Mouse (Mus musculus): ENCODE measurements around the gene Nos3. TPM values are rescaled to one million over a fixed set of nuclear protein-coding genes. Genes with fewer than 3 reads are reported as not detected.
"Not testable (repeated sequence)": the region's sequence is repeated elsewhere in the genome, so short reads cannot be mapped to it uniquely, and the experiment has no call there.

The Nos3 gene
- total RNA-seq, 2 experiments from 2014 or later, result 8.0 to 9.5 TPM

- no peak for DNase-seq (ENCODE audit: low spot score in 2 of 2)
- intact Hi-C loops (cut with DNase I), result loop anchor here (5.0 kb wide), 2 partner anchors 37 to 222 kb away; partner anchors contain the start of gene Kcnh2
Measured at GRCm38 (mm10) chr5:24389658-24390020, 25.0 kb downstream of the Nos3 start.

DNA sequence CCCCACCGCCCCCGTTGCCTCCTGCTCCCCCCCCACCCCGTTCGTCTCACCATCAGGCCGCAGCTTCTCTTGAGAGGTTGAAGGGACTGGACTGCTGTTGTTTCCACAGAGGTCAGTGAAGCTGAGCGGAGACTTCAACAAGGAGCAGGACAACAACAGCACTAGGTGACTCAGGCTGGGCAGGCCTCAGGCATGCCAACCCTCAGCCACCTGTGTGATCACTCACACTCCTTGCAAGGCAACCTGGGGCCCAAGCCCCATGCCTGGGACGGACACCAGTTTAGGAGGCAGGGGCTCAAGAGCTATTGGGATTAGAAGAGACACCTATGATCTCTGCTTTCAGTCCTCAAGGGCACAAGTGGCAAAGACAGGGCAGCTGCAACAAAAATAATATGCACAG, 27.3 kb downstream of the Nos3 start, which contains the start of gene Atg9b:
Atg9b (minus strand) TSS at position 280 of the 400 bp plus-strand sequence.
- DNase-seq (ENCODE audit: low spot score in 2 of 2), result no peak
- intact Hi-C loops (cut with DNase I), result loop anchor here (5.0 kb wide), 1 partner anchor 225 kb away; no protein-coding TSS in a partner anchor

DNA sequence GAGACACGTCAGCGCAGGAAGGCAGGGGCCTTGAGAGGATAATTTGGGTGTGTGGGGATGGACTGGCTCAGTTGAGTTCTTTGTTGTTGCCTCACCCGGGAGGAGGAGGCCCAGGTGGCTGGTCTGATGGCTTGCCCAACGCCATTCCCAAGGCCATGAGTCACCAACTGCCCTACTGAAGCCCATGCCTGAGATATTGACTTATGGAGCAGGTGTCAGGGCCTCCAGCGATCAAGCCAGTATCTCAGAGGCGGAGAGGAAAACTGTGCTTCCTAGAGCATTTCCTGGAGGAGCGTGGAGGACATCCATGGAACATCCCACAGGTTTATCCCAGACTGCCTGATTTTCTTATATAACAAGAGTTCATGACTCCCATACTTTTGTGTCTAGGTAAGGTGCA, 28.1 kb downstream of the Nos3 start:
- intact Hi-C loops (cut with DNase I), result loop anchor here (5.0 kb wide), 1 partner anchor 225 kb away; no protein-coding TSS in a partner anchor
- no peak for DNase-seq (ENCODE audit: low spot score in 2 of 2)

DNA sequence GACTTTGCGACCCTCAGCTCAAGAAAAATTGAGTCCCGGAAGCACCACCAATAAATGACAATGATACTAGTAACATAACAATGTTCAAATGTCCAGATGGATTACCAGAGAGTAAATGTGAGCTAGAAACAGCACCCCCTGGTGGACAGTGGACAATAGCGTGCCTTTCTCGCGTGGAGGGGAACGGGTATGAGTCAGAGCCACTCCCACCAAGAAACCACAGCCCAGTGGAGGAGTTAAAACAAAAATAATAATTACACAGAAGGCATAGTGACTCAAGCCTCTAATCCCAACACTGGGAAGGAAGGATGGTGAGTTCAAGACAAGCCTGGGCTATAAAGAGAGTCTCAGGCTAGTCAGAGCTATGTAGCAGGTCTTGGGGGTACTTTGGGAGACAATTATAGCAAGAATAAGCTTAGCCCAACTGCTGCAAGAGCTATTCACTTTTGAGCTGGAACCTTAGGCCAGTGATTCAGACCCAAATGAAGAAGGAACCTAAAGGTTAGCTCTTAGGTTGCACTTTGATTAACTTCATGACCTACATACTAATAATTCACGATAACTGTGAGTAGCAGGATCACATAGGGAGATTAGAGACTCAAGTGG, 28.9 kb downstream of the Nos3 start, which contains the start of gene Abcb8:
Abcb8 (plus strand) TSS at position 272 of the 606 bp plus-strand sequence.
- peak; percentile 87 to 94 for DNase-seq (ENCODE audit: low spot score in 2 of 2)
- intact Hi-C loops (cut with DNase I), result loop anchor here (5.0 kb wide), 1 partner anchor 226 kb away; no protein-coding TSS in a partner anchor

GRCm38 (mm10) chr5:24394165-24394894, 29.7 kb downstream of the Nos3 start:
- DNase-seq (ENCODE audit: low spot score in 2 of 2), result peak; percentile 96 to 99
- intact Hi-C loops (cut with DNase I), result loop anchor here (5.0 kb wide), 1 partner anchor 227 kb away; no protein-coding TSS in a partner anchor

GRCm38 (mm10) chr5:24396254-24396653, 31.6 kb downstream of the Nos3 start:
- intact Hi-C loops (cut with DNase I), result loop anchor here (5.0 kb wide), 1 partner anchor 76 kb away; no protein-coding TSS in a partner anchor
- not testable (repeated sequence) for DNase-seq (ENCODE audit: low spot score in 2 of 2)

GRCm38 (mm10) chr5:24399686-24400085, 35.1 kb downstream of the Nos3 start:
- DNase-seq (ENCODE audit: low spot score in 2 of 2), result peak in 1 of 2 experiments; percentile 39
- intact Hi-C loops (cut with DNase I), result loop anchor here (5.0 kb wide), 1 partner anchor 73 kb away; no protein-coding TSS in a partner anchor

DNA sequence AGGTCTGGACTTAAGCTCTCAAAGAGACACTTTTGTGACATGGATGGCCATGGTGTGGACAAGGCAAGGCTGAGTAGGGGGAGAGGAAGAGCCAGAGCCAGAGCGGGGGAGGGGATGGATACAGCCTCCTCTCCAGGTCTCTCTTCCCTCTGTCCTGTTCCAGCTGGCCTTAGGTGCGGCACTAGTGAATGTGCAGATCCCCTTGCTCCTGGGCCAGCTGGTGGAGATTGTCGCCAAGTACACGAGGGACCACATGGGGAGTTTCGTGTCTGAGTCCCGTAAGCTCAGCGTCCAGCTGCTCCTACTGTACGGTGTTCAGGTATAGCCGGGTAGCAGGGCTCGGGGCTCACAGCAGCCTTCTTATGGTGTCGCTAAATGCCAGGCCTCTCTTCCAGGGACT, 35.8 kb downstream of the Nos3 start:
- no peak for DNase-seq (ENCODE audit: low spot score in 2 of 2)
- intact Hi-C loops (cut with DNase I), result no loop called here

DNA sequence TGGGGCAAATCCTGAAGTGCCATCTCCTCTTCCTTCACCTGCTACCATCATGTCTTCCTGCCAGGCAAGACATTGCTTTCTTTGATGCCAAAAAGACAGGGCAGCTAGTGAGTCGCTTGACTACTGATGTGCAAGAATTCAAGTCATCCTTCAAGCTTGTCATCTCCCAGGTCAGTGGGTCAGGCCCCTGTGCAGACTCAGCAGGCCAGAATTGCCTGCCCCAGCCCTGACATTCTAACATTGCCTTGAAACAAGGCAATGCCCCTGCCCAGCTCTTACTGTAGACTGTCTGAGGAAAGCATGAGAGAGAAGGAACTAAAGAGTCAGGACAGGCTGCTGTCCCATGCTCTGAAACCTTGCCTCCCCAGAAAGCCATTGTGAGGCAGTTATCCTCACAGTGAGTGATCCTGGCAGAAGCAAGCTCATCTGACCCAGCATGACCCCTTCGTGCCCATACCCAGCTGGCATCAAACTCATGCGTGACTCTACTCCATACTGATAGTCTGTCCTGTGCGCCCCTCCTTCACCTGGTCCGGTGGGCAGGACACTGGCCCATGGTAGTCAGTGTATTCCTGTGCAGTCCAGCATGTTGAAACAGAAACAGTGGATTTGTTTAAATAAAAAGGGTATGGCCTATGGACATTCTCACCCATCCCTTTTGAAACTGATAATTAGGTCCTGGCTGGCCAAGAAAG, 36.4 kb downstream of the Nos3 start:
- intact Hi-C loops (cut with DNase I), result no loop called here
- DNase-seq (ENCODE audit: low spot score in 2 of 2), result no peak

GRCm38 (mm10) chr5:24401969-24402368, 37.4 kb downstream of the Nos3 start:
- intact Hi-C loops (cut with DNase I), result no loop called here
- DNase-seq (ENCODE audit: low spot score in 2 of 2), result no peak

DNA sequence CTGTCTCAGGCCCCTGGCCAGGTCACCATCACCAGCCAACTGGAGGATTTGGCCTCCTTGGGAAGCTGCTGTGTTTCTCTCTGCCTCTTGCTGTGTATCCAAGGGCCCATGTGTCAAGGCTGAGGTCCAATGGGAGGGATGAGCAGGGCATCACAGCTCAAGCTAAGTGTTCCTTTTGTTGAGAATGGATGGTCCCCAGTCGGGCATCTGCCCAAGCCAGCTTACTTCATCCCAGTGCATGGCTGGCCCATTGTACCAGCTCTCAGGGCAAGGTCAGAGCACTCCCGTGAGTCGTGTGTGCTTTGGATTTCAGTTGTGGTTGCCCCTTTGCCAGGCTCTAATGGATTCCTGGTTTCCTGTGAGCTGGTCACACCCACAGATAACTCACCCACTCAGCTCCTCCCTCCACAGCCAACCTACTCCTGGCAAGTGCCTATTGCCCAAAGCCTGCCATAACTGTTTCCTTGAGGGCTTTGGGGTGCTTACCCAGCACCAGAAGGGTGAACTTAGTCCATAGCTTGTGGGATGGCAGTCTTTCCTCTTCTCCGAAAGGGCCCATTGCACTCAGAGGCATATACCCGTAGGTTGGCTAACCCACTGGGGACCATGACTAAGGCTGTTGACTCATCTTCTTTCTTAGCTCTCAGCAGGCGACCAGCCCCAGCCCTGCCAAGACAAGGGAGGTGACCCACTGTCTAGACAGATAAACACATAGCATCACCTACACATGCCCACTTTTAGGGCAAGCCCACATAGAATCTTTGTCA, 40.2 kb downstream of the Nos3 start:
- DNase-seq (ENCODE audit: low spot score in 2 of 2), result peak in 1 of 2 experiments; percentile 53
- intact Hi-C loops (cut with DNase I), result no loop called here

- intact Hi-C loops (cut with DNase I), result no loop called here
- DNase-seq (ENCODE audit: low spot score in 2 of 2), result no peak
Measured at GRCm38 (mm10) chr5:24405389-24405876, 40.8 kb downstream of the Nos3 start.

DNA sequence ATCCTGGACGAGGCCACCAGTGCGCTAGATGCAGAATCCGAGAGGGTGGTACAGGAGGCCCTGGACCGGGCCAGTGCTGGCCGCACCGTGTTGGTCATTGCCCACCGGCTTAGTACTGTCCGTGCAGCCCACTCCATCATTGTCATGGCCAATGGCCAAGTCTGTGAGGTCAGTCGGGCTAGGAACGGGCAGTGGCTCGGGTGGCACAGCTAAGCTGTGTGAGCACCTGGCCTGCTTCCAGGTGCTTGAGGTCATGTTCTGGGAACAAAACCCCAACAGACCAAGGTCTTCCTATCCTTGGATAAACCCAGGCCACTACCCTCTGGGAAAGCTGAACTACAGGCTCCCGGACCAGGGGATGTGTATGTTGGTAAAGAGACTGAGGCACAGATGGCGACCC, 44.0 kb downstream of the Nos3 start:
- DNase-seq (ENCODE audit: low spot score in 2 of 2), result no peak
- intact Hi-C loops (cut with DNase I), result no loop called here

GRCm38 (mm10) chr5:24409466-24409865, 44.9 kb downstream of the Nos3 start:
- no peak for DNase-seq (ENCODE audit: low spot score in 2 of 2)
- intact Hi-C loops (cut with DNase I), result no loop called here

DNA sequence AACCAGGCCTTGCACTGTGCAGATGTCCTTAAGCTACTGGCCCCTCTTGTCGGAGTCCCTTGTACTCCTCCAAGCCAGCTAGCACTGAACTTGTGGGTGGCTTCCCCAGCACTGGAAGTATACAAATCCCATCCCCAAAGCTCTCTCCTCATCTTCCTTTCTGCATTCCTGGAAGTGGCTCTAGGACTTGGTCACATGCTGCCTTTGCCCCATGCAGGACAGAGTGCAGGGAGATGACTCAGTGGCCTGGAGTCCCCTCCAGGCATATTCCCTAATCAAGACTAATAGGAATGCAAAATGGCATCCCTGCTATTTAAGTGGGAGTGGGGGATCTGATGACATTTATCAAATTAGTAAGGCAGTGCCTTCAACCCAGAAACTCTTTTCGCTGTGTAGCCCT, 47.5 kb downstream of the Nos3 start:
- intact Hi-C loops (cut with DNase I), result no loop called here
- no peak for DNase-seq (ENCODE audit: low spot score in 2 of 2)

- no peak for DNase-seq (ENCODE audit: low spot score in 2 of 2)
- intact Hi-C loops (cut with DNase I), result no loop called here
Measured at GRCm38 (mm10) chr5:24413042-24413693, 48.6 kb downstream of the Nos3 start, which contains the start of gene Asic3. Gene Asic3, plus strand, starts transcription at chr5:24413392.

GRCm38 (mm10) chr5:24413938-24414337, 49.3 kb downstream of the Nos3 start:
- intact Hi-C loops (cut with DNase I), result no loop called here
- DNase-seq (ENCODE audit: low spot score in 2 of 2), result no peak

- intact Hi-C loops (cut with DNase I), result no loop called here
- peak; percentile 72 to 83 for DNase-seq (ENCODE audit: low spot score in 2 of 2)
Measured at GRCm38 (mm10) chr5:24416222-24416736, 51.7 kb downstream of the Nos3 start.
